Mouse (Mus musculus): ENCODE measurements around the gene Ldlrap1. TPM values are rescaled to one million over a fixed set of nuclear protein-coding genes. Genes with fewer than 3 reads are reported as not detected.

Gene Ldlrap1
- total RNA-seq, 2 experiments from 2014 or later = 39.1 to 44.7 TPM

- DNase-seq (ENCODE audit: low spot score in 2 of 2) = no peak
Observed at GRCm38 (mm10) chr4:134776246-134776645, 8.4 kb upstream of the Ldlrap1 start.

- no peak for DNase-seq (ENCODE audit: low spot score in 2 of 2)
Observed at GRCm38 (mm10) chr4:134775234-134775944, 7.6 kb upstream of the Ldlrap1 start.

- no peak for DNase-seq (ENCODE audit: low spot score in 2 of 2)
Observed at GRCm38 (mm10) chr4:134774126-134774525, 6.3 kb upstream of the Ldlrap1 start.

- DNase-seq (ENCODE audit: low spot score in 2 of 2) = no peak
Observed at GRCm38 (mm10) chr4:134772805-134773674, 5.2 kb upstream of the Ldlrap1 start.

- DNase-seq (ENCODE audit: low spot score in 2 of 2) = no peak
Observed at GRCm38 (mm10) chr4:134769891-134770290, 2.1 kb upstream of the Ldlrap1 start.

GRCm38 (mm10) chr4:134769081-134769811 lies 1.4 kb upstream of the Ldlrap1 start:
- no peak for DNase-seq (ENCODE audit: low spot score in 2 of 2)

GRCm38 (mm10) chr4:134768226-134768888 lies 533 bp upstream of the Ldlrap1 start:
- DNase-seq (ENCODE audit: low spot score in 2 of 2) = no peak

GRCm38 (mm10) chr4:134766904-134767425 lies 859 bp downstream of the Ldlrap1 start:
- DNase-seq (ENCODE audit: low spot score in 2 of 2) = no peak

GRCm38 (mm10) chr4:134766277-134766676 lies 1.5 kb downstream of the Ldlrap1 start:
- no peak for DNase-seq (ENCODE audit: low spot score in 2 of 2)

- DNase-seq (ENCODE audit: low spot score in 2 of 2) = no peak
Observed at GRCm38 (mm10) chr4:134764333-134764732, 3.5 kb downstream of the Ldlrap1 start.

- no peak for DNase-seq (ENCODE audit: low spot score in 2 of 2)
Observed at GRCm38 (mm10) chr4:134762360-134762759, 5.5 kb downstream of the Ldlrap1 start.

GRCm38 (mm10) chr4:134760793-134761201 lies 7.0 kb downstream of the Ldlrap1 start:
- peak in 1 of 2 experiments; percentile 69 for DNase-seq (ENCODE audit: low spot score in 2 of 2)

GRCm38 (mm10) chr4:134760281-134760680 lies 7.5 kb downstream of the Ldlrap1 start:
- no peak for DNase-seq (ENCODE audit: low spot score in 2 of 2)

- DNase-seq (ENCODE audit: low spot score in 2 of 2) = no peak
Observed at GRCm38 (mm10) chr4:134759564-134759963, 8.3 kb downstream of the Ldlrap1 start.

GRCm38 (mm10) chr4:134758922-134759321 lies 8.9 kb downstream of the Ldlrap1 start:
- DNase-seq (ENCODE audit: low spot score in 2 of 2) = no peak

GRCm38 (mm10) chr4:134758367-134758766 lies 9.5 kb downstream of the Ldlrap1 start:
- no peak for DNase-seq (ENCODE audit: low spot score in 2 of 2)

- no peak for DNase-seq (ENCODE audit: low spot score in 2 of 2)
Observed at GRCm38 (mm10) chr4:134756953-134757352, 10.9 kb downstream of the Ldlrap1 start.

GRCm38 (mm10) chr4:134754941-134755340 lies 12.9 kb downstream of the Ldlrap1 start:
- DNase-seq (ENCODE audit: low spot score in 2 of 2) = no peak

GRCm38 (mm10) chr4:134754371-134754770 lies 13.5 kb downstream of the Ldlrap1 start:
- DNase-seq (ENCODE audit: low spot score in 2 of 2) = no peak

- DNase-seq (ENCODE audit: low spot score in 2 of 2) = no peak
Observed at GRCm38 (mm10) chr4:134753516-134754261, 14.1 kb downstream of the Ldlrap1 start.

All from adrenal gland, postnatal 4 days (tissue).